Mouse (Mus musculus) limb, embryonic 15.5 days (tissue): ENCODE data around the gene Gm5089. TPM values are rescaled to one million over a fixed set of nuclear protein-coding genes. Genes with fewer than 3 reads are reported as not detected.
A peak's percentile ranks its signal among the peaks of the same experiment; 100 is the strongest.
"Not testable (repeated sequence)": the region's sequence is repeated elsewhere in the genome, so short reads cannot be mapped to it uniquely, and the experiment has no call there.

ENCODE experiments used
- ATAC-seq: fragments of 200-750 bp; cut with Nextera tagmentation; 2 replicates; pipeline ENCODE4 v1.8.0; 2017; ENCODE audit warnings: low read depth, moderate TSS enrichment; ENCODE audit not compliant: insufficient number of reproducible peaks, low FRiP score, low TSS enrichment
- H3K27ac ChIP-seq: fragments of 300-500 bp; sonication (generic); 2 replicates; pipeline ENCODE4 v1.5.1; 2015; ENCODE audit warnings: moderate library complexity, mild to moderate bottlenecking, inconsistent platforms
- H3K27me3 ChIP-seq: fragments of 300-500 bp; sonication (generic); 2 replicates; pipeline ENCODE4 v1.6.1; 2015; ENCODE audit warnings: inconsistent platforms
- H3K36me3 ChIP-seq: fragments of 300-500 bp; sonication (generic); 2 replicates; pipeline ENCODE4 v1.6.1; 2015; ENCODE audit warnings: inconsistent platforms
- H3K4me1 ChIP-seq: fragments of 300-500 bp; sonication (generic); 2 replicates; pipeline ENCODE4 v1.6.1; 2015; ENCODE audit warnings: inconsistent platforms
- H3K4me2 ChIP-seq: fragments of 300-500 bp; sonication (generic); 2 replicates; pipeline ENCODE4 v1.6.1; 2015; ENCODE audit warnings: mild to moderate bottlenecking, inconsistent platforms
- H3K4me3 ChIP-seq: fragments of 300-500 bp; sonication (generic); 2 replicates; pipeline ENCODE4 v1.5.1; 2015; ENCODE audit warnings: mild to moderate bottlenecking, inconsistent platforms
- H3K9ac ChIP-seq: fragments of 300-500 bp; sonication (generic); 2 replicates; pipeline ENCODE4 v1.6.1; 2015; ENCODE audit warnings: inconsistent platforms
- H3K9me3 ChIP-seq: fragments of 300-500 bp; sonication (generic); 2 replicates; pipeline ENCODE4 v1.6.1; 2016; ENCODE audit warnings: inconsistent platforms
- WGBS: fragments of 180-500 bp; shearing (Covaris S2); methylation state at CpG from one replicate; pipeline ENCODE4 v1.1.7; 2015; 5-methylcytosine and 5-hydroxymethylcytosine counted together
- polyA plus RNA-seq: library from polyadenylated mRNA; unstranded; fragments of >200 nt; fragmentation: Nextera tagmentation; extraction: Ambion mirVana; gene quantifications from 2 replicates; pipeline ENCODE4 v1.2.1, GENCODE M21; 2015

Gm5089 gene
- polyA plus RNA-seq, 1 experiment from 2014 or later = 0.14 TPM

GRCm38 (mm10) chr14:122460226-122460625, 9.3 kb upstream of the Gm5089 start:
- H3K4me3 ChIP-seq = no peak overlapping the region

GRCm38 (mm10) chr14:122459776-122460175, 8.9 kb upstream of the Gm5089 start:
- Histone ChIP-seq H3K4me2 (no peak overlapping the region), H3K27ac (no peak overlapping the region), H3K9me3 (no peaks in the 10 kb centered on the region), H3K9ac (no peak overlapping the region), H3K27me3 (peaks cover 56% of the 10 kb centered on the region), H3K36me3 (no peaks in the 10 kb centered on the region), H3K4me3 (no peak overlapping the region), H3K4me1 (peaks cover 21% of the 10 kb centered on the region)
- WGBS = 93% methylated on average over 1 of the region's 1 CpGs
- no peak for ATAC-seq

More at GRCm38 (mm10) chr14:122460226-122460625, 9.3 kb upstream of the Gm5089 start:
- 51% methylated on average over 5 of the region's 5 CpGs for WGBS
- Histone ChIP-seq H3K9me3 (no peaks in the 10 kb centered on the region), H3K36me3 (no peaks in the 10 kb centered on the region), H3K4me2 (no peak overlapping the region), H3K4me1 (peaks cover 25% of the 10 kb centered on the region), H3K27ac (no peak overlapping the region), H3K27me3 (peaks cover 56% of the 10 kb centered on the region), H3K9ac (no peak overlapping the region)
- ATAC-seq = no peak

- ATAC-seq, H3K4me2 ChIP-seq, H3K27ac ChIP-seq, H3K9ac ChIP-seq, H3K9me3 ChIP-seq, H3K36me3 ChIP-seq, H3K4me3 ChIP-seq: not testable (repeated sequence)
- WGBS = 81% methylated on average over 11 of the region's 12 CpGs
- Histone ChIP-seq H3K27me3 (peaks cover 54% of the 10 kb centered on the region), H3K4me1 (peaks cover 16% of the 10 kb centered on the region)
Measured at GRCm38 (mm10) chr14:122459332-122459731, 8.4 kb upstream of the Gm5089 start.

GRCm38 (mm10) chr14:122455562-122455958, 4.6 kb upstream of the Gm5089 start:
- Histone ChIP-seq H3K4me1 (peaks cover 14% of the 10 kb centered on the region), H3K27ac (no peak overlapping the region), H3K9ac (no peak overlapping the region), H3K4me3 (no peak overlapping the region), H3K36me3 (no peaks in the 10 kb centered on the region), H3K27me3 (peaks cover 60% of the 10 kb centered on the region), H3K4me2 (no peak overlapping the region), H3K9me3 (no peaks in the 10 kb centered on the region)
- no peak for ATAC-seq
- 67% methylated on average over 4 of the region's 4 CpGs for WGBS

- ATAC-seq = no peak
- WGBS = 79% methylated on average over 10 of the region's 10 CpGs
- Histone ChIP-seq H3K4me3 (no peak overlapping the region), H3K4me2 (no peak overlapping the region), H3K36me3 (no peaks in the 10 kb centered on the region), H3K9ac (no peak overlapping the region), H3K9me3 (no peaks in the 10 kb centered on the region), H3K4me1 (peaks cover 19% of the 10 kb centered on the region), H3K27ac (no peak overlapping the region), H3K27me3 (peaks cover 60% of the 10 kb centered on the region)
Measured at GRCm38 (mm10) chr14:122454901-122455561, 4.1 kb upstream of the Gm5089 start.

GRCm38 (mm10) chr14:122453996-122454738, 3.3 kb upstream of the Gm5089 start:
- peak overlapping the region; percentile 40 for H3K4me2 ChIP-seq
- H3K27ac ChIP-seq = no peak overlapping the region
- peaks cover 64% of the 10 kb centered on the region for H3K27me3 ChIP-seq
- ATAC-seq = no peak
- H3K4me1 ChIP-seq = peaks cover 24% of the 10 kb centered on the region
- 24% methylated on average over 12 of the region's 12 CpGs for WGBS
- peak overlapping the region; percentile 24 for H3K4me3 ChIP-seq
- H3K36me3 ChIP-seq = no peaks in the 10 kb centered on the region
- no peaks in the 10 kb centered on the region for H3K9me3 ChIP-seq
- no peak overlapping the region for H3K9ac ChIP-seq

- WGBS = 5% methylated on average over 32 of the region's 32 CpGs
Measured at GRCm38 (mm10) chr14:122453388-122453995, 2.6 kb upstream of the Gm5089 start.

GRCm38 (mm10) chr14:122452701-122453387, 1.9 kb upstream of the Gm5089 start:
- H3K36me3 ChIP-seq = no peaks in the 10 kb centered on the region
- 34% methylated on average over 13 of the region's 13 CpGs for WGBS
- no peak overlapping the region for H3K27ac ChIP-seq
- peaks cover 24% of the 10 kb centered on the region for H3K4me1 ChIP-seq
- H3K4me2 ChIP-seq = peak overlapping the region; percentile 40; the same call in 1 of the 2 replicates
- no peak for ATAC-seq
- H3K27me3 ChIP-seq = peaks cover 76% of the 10 kb centered on the region
- no peak overlapping the region for H3K9ac ChIP-seq
- 0 out of 2 replicates have a peak overlapping the region, but pooled peaks have one; percentile 24 for H3K4me3 ChIP-seq
- no peaks in the 10 kb centered on the region for H3K9me3 ChIP-seq

More at GRCm38 (mm10) chr14:122453388-122453995, 2.6 kb upstream of the Gm5089 start:
- Histone ChIP-seq H3K36me3 (no peaks in the 10 kb centered on the region), H3K27ac (no peak overlapping the region), H3K4me2 (peak overlapping the region; percentile 40), H3K4me1 (peaks cover 24% of the 10 kb centered on the region), H3K27me3 (peaks cover 69% of the 10 kb centered on the region), H3K9me3 (no peaks in the 10 kb centered on the region), H3K4me3 (peak overlapping the region; percentile 24), H3K9ac (no peak overlapping the region)
- no peak for ATAC-seq

- 59% methylated on average over 5 of the region's 5 CpGs for WGBS
- H3K27me3 ChIP-seq = peaks cover 88% of the 10 kb centered on the region
- no peak for ATAC-seq
- H3K9me3 ChIP-seq = no peaks in the 10 kb centered on the region
- H3K27ac ChIP-seq = no peak overlapping the region
- no peak overlapping the region; the same call in 1 of the 2 replicates for H3K4me2 ChIP-seq
- no peak overlapping the region for H3K9ac ChIP-seq
- H3K4me1 ChIP-seq = peaks cover 24% of the 10 kb centered on the region
- no peaks in the 10 kb centered on the region for H3K36me3 ChIP-seq
- H3K4me3 ChIP-seq = no peak overlapping the region
Measured at GRCm38 (mm10) chr14:122451551-122452145, 733 bp upstream of the Gm5089 start.

- H3K4me3 ChIP-seq = peak overlapping the region; percentile 41
- 4% methylated on average over 29 of the region's 29 CpGs for WGBS
- H3K27me3 ChIP-seq = peaks cover 91% of the 10 kb centered on the region
- no peaks in the 10 kb centered on the region for H3K9me3 ChIP-seq
- ATAC-seq = no peak
- peaks cover 24% of the 10 kb centered on the region for H3K4me1 ChIP-seq
- no peak overlapping the region for H3K9ac ChIP-seq
- peak overlapping the region; percentile 78 for H3K4me2 ChIP-seq
- no peaks in the 10 kb centered on the region for H3K36me3 ChIP-seq
- no peak overlapping the region for H3K27ac ChIP-seq
Measured at GRCm38 (mm10) chr14:122449601-122450495, 1.1 kb downstream of the Gm5089 start.
